Mouse (Mus musculus): ENCODE results near the gene Gripap1.

The Gripap1 gene

GRCm38 (mm10) chrX:7869826-7870225 is 80.3 kb downstream of the Gripap1 start:
- H3K9me3 ChIP-seq (ENCODE audit: low read length): no peaks in the 10 kb centered on the region
- peaks cover 67% of the 10 kb centered on the region for H3K36me3 ChIP-seq (ENCODE audit: insufficient read depth, low read length)
- H3K27me3 ChIP-seq (ENCODE audit: insufficient read depth, low read length): no peaks in the 10 kb centered on the region
- peaks cover 66% of the 10 kb centered on the region for H3K4me1 ChIP-seq (replicated peaks; ENCODE audit: low read depth, low read length)
- peak; percentile 61; the same call in 1 of the 2 replicates for TF ChIP-seq POU5F1 (IDR thresholded peaks at IDR 0.05; ENCODE audit: borderline replicate concordance, low read length)
- TF ChIP-seq NANOG (IDR thresholded peaks at IDR 0.05; ENCODE audit: borderline replicate concordance, low read length): no peak
- H3K4me3 ChIP-seq (replicated peaks; ENCODE audit: low read length): no peak overlapping the region
